Mouse (Mus musculus) G1E (cell line): ENCODE measurements around the gene Pcsk2.

Experiments used
- CTCF ChIP-seq: IDR thresholded peaks from 2 replicates; pipeline ENCODE4 v1.5.1; 2012; ENCODE audit warnings: low read depth, low read length, inconsistent platforms, mixed read lengths
- GATA1 ChIP-seq: IDR thresholded peaks from 2 replicates; pipeline ENCODE4 v1.6.1; 2012; ENCODE audit warnings: borderline replicate concordance, low read length, inconsistent platforms, mixed read lengths
- POLR2AphosphoS5 ChIP-seq: IDR thresholded peaks from 2 replicates; pipeline ENCODE4 v1.6.1; 2012; ENCODE audit warnings: low read depth, low read length, inconsistent platforms; ENCODE audit not compliant: insufficient replicate concordance
- TAL1 ChIP-seq: conservative IDR thresholded peaks from 2 replicates; pipeline ENCODE4 v1.6.1; 2012; ENCODE audit warnings: low read depth, low read length, inconsistent platforms, mixed read lengths

- TF ChIP-seq CTCF (no peak), GATA1 (no peak), TAL1 (no peak), POLR2AphosphoS5 (no peak)
Measured at GRCm38 (mm10) chr2:143847291-143847690, 301.3 kb downstream of the Pcsk2 start.
